ENCODE assay signal across 15 mouse cellular contexts in the genomic region with DNA sequence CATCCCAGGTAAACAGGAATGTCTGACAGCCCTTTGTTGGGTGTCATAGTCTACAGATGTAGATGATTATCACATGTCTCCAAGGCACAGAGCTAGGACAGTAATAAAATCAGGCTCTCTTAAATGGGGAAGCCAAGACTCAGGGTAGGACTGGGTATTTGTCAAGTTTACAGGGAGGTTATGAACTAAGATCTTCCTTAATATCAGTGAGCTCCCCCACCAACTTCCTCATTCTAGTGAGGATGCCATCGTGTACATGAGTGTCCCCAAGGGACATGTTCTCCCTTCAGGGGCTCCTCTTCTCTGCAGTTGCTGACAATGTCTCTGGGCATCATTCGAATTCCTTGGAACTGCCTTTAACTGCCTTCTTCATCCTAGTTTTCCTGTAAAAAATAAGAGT.
"Had no signal": no experiment of that assay in that cellular context is flagged by ENCODE, and none has a peak within 500 bp of the region (broad histone marks: within the 10 kb centered on the region; RNA-seq: fewer than 3 reads in every experiment).

No protein-coding gene starts in this region.

- H3K36me3 ChIP-seq: liver, embryonic 15.5 days; lung, embryonic 15.5 days; midbrain, embryonic 13.5 days; midbrain, embryonic 15.5 days; neural tube, embryonic 13.5 days; neural tube, embryonic 15.5 days; stomach, embryonic 15.5 days had no signal

- H3K4me3 ChIP-seq: liver, embryonic 15.5 days; lung, embryonic 15.5 days; megakaryocyte, embryonic 14.5 days; midbrain, embryonic 13.5 days; midbrain, embryonic 15.5 days; myocyte; neural tube, embryonic 13.5 days; neural tube, embryonic 15.5 days; stomach, embryonic 15.5 days had no signal

- DNase-seq: right cerebral cortex, postnatal 14 days had no signal

- H3K27me3 ChIP-seq: lung, embryonic 15.5 days; midbrain, embryonic 15.5 days; neural tube, embryonic 15.5 days; stomach, embryonic 15.5 days had no signal

- H3K9me3 ChIP-seq: liver, embryonic 15.5 days; lung, embryonic 15.5 days; megakaryocyte, embryonic 14.5 days; midbrain, embryonic 13.5 days; midbrain, embryonic 15.5 days; neural tube, embryonic 13.5 days; neural tube, embryonic 15.5 days; stomach, embryonic 15.5 days had no signal

- H3K4me1 ChIP-seq: liver, embryonic 15.5 days; lung, embryonic 15.5 days; stomach, embryonic 15.5 days had no signal

- H3K27ac ChIP-seq: liver, embryonic 15.5 days; lung, embryonic 15.5 days; macrophage; midbrain, embryonic 13.5 days; midbrain, embryonic 15.5 days; neural tube, embryonic 13.5 days; neural tube, embryonic 15.5 days; stomach, embryonic 15.5 days; stomach, postnatal 0 days had no signal

- H3K4me2 ChIP-seq: liver, embryonic 15.5 days; lung, embryonic 15.5 days; midbrain, embryonic 11.5 days; midbrain, embryonic 13.5 days; midbrain, embryonic 15.5 days; neural tube, embryonic 13.5 days; neural tube, embryonic 15.5 days; stomach, embryonic 15.5 days had no signal

- H3K9ac ChIP-seq: liver, embryonic 15.5 days; liver, postnatal 0 days; lung, embryonic 15.5 days; midbrain, embryonic 13.5 days; midbrain, embryonic 15.5 days; neural tube, embryonic 13.5 days; neural tube, embryonic 15.5 days; stomach, embryonic 15.5 days had no signal

- ATAC-seq: liver, postnatal 0 days; lung, postnatal 0 days; midbrain, embryonic 13.5 days; midbrain, embryonic 15.5 days had no signal
